Mouse (Mus musculus) C2C12 (cell line): ENCODE data around the gene Ppef2.

ENCODE experiments used
- CEBPB ChIP-seq: IDR thresholded peaks from one replicate; pipeline ENCODE4 v1.6.1; 2011; ENCODE audit warnings: low read depth, mild to moderate bottlenecking, control low read depth, moderate library complexity
- CTCF ChIP-seq: IDR thresholded peaks from one replicate; pipeline ENCODE4 v1.5.1; 2011; ENCODE audit not compliant: control insufficient read depth, insufficient read depth, insufficient read length
- MAX ChIP-seq: IDR thresholded peaks from one replicate; pipeline ENCODE4 v1.6.1; 2011; ENCODE audit warnings: mild to moderate bottlenecking, control low read depth
- MYOD1 ChIP-seq: IDR thresholded peaks from one replicate; pipeline ENCODE4 v1.6.1; 2011; ENCODE audit warnings: low read depth; ENCODE audit not compliant: control insufficient read depth, insufficient read length
- MYOG ChIP-seq: IDR thresholded peaks from one replicate; pipeline ENCODE4 v1.6.1; 2011; ENCODE audit not compliant: control insufficient read depth, insufficient read length; ENCODE audit errors: extremely low read depth
- USF1 ChIP-seq: IDR thresholded peaks from one replicate; pipeline ENCODE4 v1.6.1; 2011; ENCODE audit warnings: low read depth, mild to moderate bottlenecking, control low read depth, moderate library complexity

DNA sequence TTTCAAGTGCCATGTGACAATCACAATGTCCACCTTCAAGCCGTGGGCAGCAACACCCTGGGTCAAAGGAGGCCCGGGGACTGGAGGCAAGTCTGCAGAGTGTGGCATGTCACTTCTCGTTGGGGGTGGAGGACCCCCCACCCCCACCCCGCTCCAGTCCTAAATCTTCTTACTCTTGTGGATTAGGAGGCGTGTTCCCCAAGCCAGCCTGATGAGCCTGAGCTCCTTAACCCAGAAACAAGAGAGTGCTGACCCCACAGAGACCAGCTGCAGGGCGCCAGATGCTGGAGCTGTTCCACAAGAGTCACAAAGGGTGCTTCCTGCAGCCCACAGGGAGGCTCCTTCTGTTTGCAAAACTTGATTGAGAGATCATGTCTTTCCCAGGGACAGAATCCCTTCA lies at the start of gene Ppef2:
- TF ChIP-seq CTCF (no peak), MYOG (no peak), CEBPB (no peak), USF1 (no peak), MAX (no peak), MYOD1 (no peak)
